Mouse (Mus musculus): ENCODE measurements around the gene Adam8. TPM values are rescaled to one million over a fixed set of nuclear protein-coding genes. Genes with fewer than 3 reads are reported as not detected.
A peak's percentile ranks its signal among the peaks of the same experiment; 100 is the strongest.

Adam8 gene
- polyA plus RNA-seq, 1 experiment from 2014 or later, result 2.3 TPM

DNA sequence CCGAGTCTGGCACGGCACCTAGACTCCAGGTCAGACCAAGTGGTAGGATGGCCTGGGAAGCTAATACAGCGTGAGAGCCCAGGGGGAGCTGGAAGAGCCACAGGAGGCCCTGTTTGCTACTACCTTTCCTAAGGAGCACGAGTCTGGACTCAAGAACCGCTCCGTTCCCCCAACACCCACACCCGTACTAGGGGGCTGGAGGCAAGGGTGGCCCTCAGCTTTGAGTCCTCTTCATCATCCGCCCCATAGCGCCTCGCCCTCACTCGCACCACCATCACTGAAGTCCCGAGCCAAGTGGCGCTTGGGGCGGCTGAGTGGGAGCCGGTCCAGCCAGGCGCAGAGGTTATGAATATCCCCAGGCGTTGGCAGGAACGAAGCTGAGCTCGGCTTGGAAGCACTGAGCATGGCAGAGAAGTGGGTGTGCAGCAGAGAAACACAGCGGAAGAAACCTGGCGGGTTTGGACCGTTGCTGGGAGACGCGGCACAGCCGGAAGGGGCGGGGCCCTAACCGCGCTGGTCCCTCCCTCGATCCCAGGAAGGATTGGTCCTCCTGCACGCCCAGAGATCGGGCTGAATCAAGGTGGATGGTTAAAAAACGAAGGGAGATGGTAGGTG is 14.0 kb downstream of the Adam8 start, which contains the start of gene 6430531B16Rik:
6430531B16Rik (minus strand) TSS at position 478 of the 615 bp plus-strand sequence.
- no peaks in the 10 kb centered on the region for H3K27me3 ChIP-seq
- H3K9me3 ChIP-seq, result no peaks in the 10 kb centered on the region
- WGBS, result 4% methylated on average over 32 of the region's 32 CpGs
- no peaks in the 10 kb centered on the region for H3K36me3 ChIP-seq
- peak within 1 kb of the TSS; percentile 83 for H3K4me2 ChIP-seq (replicated peaks)
- peak within 1 kb of the TSS; percentile 59 for H3K4me3 ChIP-seq
- H3K27ac ChIP-seq, result no peak within 1 kb of the TSS
- H3K4me1 ChIP-seq, result peaks cover 9% of the 10 kb centered on the region; the same call in 1 of the 2 replicates
- peak; percentile 89 for ATAC-seq (ENCODE audit: insufficient number of reproducible peaks, insufficient read depth, low FRiP score, low TSS enrichment)
- H3K9ac ChIP-seq, result peak within 1 kb of the TSS; percentile 66

DNA sequence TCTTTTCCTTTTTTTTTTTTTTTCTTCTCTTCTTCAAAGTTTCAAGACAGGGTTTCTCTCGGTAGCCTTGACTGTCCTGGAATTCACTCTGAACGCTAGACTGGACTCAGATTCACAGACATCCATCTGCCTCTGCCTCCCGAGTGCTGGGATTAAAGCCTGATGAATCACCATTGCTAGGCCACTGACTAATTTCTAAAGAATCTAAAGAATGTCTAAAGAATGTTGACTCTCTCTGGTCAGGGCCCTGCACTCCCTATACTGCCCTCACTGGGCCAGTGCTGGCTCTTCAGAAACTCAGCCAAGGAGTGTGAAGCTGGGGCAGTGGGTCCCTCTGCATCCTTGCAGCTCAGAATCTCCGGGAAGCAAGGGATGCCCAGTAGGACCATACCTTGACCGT is 16.9 kb downstream of the Adam8 start:
- H3K36me3 ChIP-seq, result no peaks in the 10 kb centered on the region
- H3K4me3 ChIP-seq, result no peak overlapping the region
- H3K27me3 ChIP-seq, result no peaks in the 10 kb centered on the region
- no peak overlapping the region for H3K4me2 ChIP-seq (replicated peaks)
- 51% methylated on average over 5 of the region's 5 CpGs for WGBS
- ATAC-seq (ENCODE audit: insufficient number of reproducible peaks, insufficient read depth, low FRiP score, low TSS enrichment), result no peak
- H3K27ac ChIP-seq, result no peak overlapping the region
- H3K9me3 ChIP-seq, result no peaks in the 10 kb centered on the region
- H3K4me1 ChIP-seq, result peaks cover 9% of the 10 kb centered on the region; the same call in 1 of the 2 replicates
- no peak overlapping the region for H3K9ac ChIP-seq

DNA sequence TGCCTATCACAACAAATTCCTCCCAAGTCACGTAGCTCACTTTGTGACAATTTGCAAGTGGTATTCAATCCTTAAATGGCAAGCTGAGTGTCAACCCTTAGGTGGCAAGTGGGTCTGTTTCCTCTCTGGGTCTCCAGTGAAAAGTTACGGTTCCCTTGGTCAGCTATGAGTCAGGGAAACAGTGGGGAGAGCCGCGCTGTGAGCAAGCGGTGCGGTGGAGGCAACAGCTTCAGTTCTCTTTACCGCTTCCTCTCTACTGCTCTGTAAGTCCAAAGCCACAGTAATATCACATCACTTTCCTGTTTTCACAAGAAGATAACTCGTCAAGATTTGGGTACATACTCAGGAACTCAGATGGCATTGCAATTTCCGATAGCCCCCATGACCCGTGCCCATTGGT is 18.1 kb downstream of the Adam8 start:
- ATAC-seq (ENCODE audit: insufficient number of reproducible peaks, insufficient read depth, low FRiP score, low TSS enrichment), result no peak
- Histone ChIP-seq H3K9me3 (no peaks in the 10 kb centered on the region), H3K4me2 (replicated peaks) (no peak overlapping the region), H3K4me3 (no peak overlapping the region), H3K27me3 (no peaks in the 10 kb centered on the region), H3K4me1 (peaks cover 8% of the 10 kb centered on the region; the same call in 1 of the 2 replicates), H3K9ac (no peak overlapping the region), H3K36me3 (no peaks in the 10 kb centered on the region), H3K27ac (no peak overlapping the region)
- WGBS, result 87% methylated on average over 10 of the region's 10 CpGs

DNA sequence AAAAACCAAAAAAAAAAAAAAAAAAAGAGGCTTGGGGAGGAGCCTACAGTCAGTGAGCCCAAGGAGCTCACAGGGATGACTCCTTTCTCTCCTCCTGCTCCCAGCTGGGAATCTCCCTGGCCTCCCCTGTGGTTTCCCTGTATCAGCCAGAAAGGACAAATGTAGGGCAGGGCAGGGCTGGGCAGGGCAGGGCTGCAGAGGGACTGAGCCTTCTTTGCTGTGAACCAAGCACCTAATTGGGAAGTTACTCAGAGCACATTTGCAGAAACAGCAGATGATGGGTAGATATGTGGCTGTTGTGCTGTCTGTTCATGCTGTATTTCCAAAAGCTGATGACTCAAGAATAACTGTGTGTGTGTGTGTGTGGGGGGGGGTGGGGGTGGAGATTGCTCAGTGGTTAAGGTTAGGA is 19.4 kb downstream of the Adam8 start:
- Histone ChIP-seq H3K4me3 (no peak overlapping the region), H3K9me3 (no peaks in the 10 kb centered on the region), H3K9ac (no peak overlapping the region), H3K27me3 (no peaks in the 10 kb centered on the region; the same call in 1 of the 2 replicates), H3K27ac (no peak overlapping the region), H3K4me2 (replicated peaks) (no peak overlapping the region), H3K4me1 (no peaks in the 10 kb centered on the region), H3K36me3 (no peaks in the 10 kb centered on the region)
- no peak for ATAC-seq (ENCODE audit: insufficient number of reproducible peaks, insufficient read depth, low FRiP score, low TSS enrichment)

DNA sequence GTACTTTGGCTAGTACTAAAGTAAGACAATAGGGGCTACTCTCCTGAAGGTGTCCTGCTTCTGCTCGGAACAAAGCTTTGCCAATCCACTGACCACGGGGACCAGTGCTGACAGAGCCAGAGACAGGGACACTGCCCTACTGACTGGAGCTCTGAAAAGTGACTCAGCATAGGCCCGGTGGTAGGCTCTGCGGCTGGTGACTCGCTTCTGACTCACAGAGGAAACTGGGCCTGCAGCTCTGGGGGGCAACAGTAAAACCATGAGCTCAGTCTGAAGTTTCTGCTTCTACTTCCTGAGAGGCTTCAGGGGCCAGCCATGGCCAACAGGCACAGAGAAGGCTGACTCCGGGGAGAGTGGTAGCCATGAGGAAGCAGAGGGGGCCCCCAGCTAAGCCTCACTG is 20.9 kb downstream of the Adam8 start:
- no peaks in the 10 kb centered on the region for H3K9me3 ChIP-seq
- no peaks in the 10 kb centered on the region; the same call in none of the 2 replicates for H3K27me3 ChIP-seq
- H3K36me3 ChIP-seq, result no peaks in the 10 kb centered on the region
- H3K4me1 ChIP-seq, result no peaks in the 10 kb centered on the region
- H3K4me3 ChIP-seq, result no peak overlapping the region
- 76% methylated on average over 6 of the region's 6 CpGs for WGBS
- H3K27ac ChIP-seq, result no peak overlapping the region
- H3K4me2 ChIP-seq (replicated peaks), result no peak overlapping the region
- no peak overlapping the region for H3K9ac ChIP-seq
- no peak for ATAC-seq (ENCODE audit: insufficient number of reproducible peaks, insufficient read depth, low FRiP score, low TSS enrichment)

DNA sequence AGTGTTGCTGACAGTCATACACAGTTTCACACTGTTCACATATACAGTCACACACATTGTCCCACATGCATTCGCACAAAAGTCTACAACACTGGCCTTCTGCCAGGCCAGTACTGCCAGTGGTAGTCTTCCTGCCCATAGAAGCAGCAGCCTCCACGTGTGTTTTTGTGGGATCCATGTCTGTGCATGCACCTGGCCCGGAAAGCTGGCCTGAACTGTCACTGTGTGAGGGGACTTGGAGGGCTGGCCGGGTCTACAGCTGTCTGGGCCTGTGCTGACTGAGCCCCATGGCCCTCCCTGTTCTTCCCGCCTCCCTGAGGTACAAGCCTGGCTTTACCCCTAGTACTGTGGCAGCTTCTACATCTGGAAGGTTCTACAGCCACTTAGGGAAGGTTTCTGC is 21.4 kb downstream of the Adam8 start:
- H3K9me3 ChIP-seq, result no peaks in the 10 kb centered on the region
- H3K36me3 ChIP-seq, result no peaks in the 10 kb centered on the region
- no peaks in the 10 kb centered on the region for H3K4me1 ChIP-seq
- 77% methylated on average over 5 of the region's 5 CpGs for WGBS
- H3K4me3 ChIP-seq, result no peak overlapping the region
- no peak overlapping the region for H3K9ac ChIP-seq
- no peaks in the 10 kb centered on the region; the same call in none of the 2 replicates for H3K27me3 ChIP-seq
- no peak overlapping the region for H3K27ac ChIP-seq
- ATAC-seq (ENCODE audit: insufficient number of reproducible peaks, insufficient read depth, low FRiP score, low TSS enrichment), result no peak
- H3K4me2 ChIP-seq (replicated peaks), result no peak overlapping the region

DNA sequence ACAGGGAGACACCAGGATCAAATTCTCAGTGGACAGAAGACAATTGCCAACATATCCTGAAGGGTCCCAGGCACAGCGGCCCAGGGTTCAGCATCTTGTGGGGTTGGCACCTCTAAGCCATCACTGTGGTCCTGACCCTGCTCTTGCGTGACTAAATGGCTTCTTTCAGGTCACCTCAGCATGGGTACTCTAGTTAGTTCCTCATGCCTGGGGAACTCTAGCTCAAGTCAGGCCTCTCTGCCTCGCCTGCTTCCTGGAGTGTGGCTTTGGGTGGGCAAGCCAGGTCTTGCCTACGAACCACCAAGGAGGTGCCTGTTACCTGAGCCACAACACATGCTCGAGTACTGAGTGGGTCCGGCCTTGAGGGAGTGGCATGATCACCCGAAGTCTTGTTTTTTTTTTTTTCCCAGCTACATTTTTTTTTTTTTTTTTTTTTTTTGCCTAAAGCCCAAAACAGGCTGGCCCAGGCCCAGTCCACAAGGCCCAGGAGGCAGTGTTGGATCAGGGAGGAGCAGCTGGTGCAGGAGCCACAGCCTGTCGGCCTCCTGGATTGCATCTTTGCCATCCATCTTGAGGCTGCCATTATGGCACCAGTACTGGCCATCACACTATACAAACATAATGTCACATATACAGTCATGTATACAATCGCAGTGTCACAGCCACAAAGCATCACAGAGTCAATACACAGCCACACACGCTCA is 22.0 kb downstream of the Adam8 start:
- WGBS, result 71% methylated on average over 10 of the region's 10 CpGs
- H3K4me1 ChIP-seq, result no peaks in the 10 kb centered on the region
- no peak overlapping the region for H3K4me2 ChIP-seq (replicated peaks)
- H3K4me3 ChIP-seq, result no peak overlapping the region
- ATAC-seq (ENCODE audit: insufficient number of reproducible peaks, insufficient read depth, low FRiP score, low TSS enrichment), result peak; percentile 49; the same call in 1 of the 2 replicates
- no peaks in the 10 kb centered on the region for H3K36me3 ChIP-seq
- no peaks in the 10 kb centered on the region; the same call in none of the 2 replicates for H3K27me3 ChIP-seq
- H3K9ac ChIP-seq, result no peak overlapping the region
- H3K9me3 ChIP-seq, result no peaks in the 10 kb centered on the region
- H3K27ac ChIP-seq, result no peak overlapping the region

DNA sequence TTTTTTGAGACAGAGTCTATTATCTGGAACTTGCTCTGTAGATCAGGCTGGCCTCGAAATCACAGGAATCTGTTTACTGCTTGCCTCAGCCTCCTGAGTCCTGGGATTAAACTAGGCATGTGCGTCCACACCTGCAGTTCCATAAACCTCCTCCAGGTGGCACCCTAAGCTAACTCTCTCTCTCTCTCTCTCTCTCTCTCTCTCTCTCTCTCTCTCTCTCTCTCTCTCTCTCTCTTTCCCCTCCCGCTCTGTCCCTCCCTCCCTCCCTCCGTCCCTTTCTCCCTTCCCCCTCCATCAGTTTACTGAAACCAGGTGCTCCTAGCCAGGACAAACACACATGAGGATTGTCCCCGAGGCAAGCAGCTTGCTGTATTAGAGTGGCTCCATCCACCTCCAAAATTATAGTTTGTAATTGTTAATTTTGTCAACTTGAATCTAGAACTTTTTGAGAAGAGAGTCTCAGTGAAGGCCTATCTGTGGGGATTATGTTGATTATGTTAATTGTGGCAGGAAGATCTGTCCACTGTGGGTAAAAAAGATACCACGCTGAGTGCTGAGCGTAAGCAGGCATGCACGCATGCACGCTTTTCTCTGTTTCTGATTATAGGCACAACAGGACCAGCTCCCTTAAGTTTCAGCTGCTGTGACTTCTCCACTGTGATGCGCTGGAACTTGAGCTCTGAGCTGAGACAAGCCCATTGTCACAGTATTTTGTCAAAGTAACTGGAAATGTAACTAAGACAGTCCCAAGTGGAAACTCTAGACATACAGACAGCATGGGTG is 22.8 kb downstream of the Adam8 start:
- Histone ChIP-seq H3K4me2 (replicated peaks) (no peak overlapping the region; the same call in 1 of the 2 replicates), H3K36me3 (no peaks in the 10 kb centered on the region), H3K4me3 (no peak overlapping the region), H3K27me3 (no peaks in the 10 kb centered on the region; the same call in none of the 2 replicates), H3K4me1 (no peaks in the 10 kb centered on the region), H3K27ac (no peak overlapping the region), H3K9ac (no peak overlapping the region), H3K9me3 (no peaks in the 10 kb centered on the region)
- 31% methylated on average over 9 of the region's 10 CpGs for WGBS
- ATAC-seq (ENCODE audit: insufficient number of reproducible peaks, insufficient read depth, low FRiP score, low TSS enrichment), result no peak

DNA sequence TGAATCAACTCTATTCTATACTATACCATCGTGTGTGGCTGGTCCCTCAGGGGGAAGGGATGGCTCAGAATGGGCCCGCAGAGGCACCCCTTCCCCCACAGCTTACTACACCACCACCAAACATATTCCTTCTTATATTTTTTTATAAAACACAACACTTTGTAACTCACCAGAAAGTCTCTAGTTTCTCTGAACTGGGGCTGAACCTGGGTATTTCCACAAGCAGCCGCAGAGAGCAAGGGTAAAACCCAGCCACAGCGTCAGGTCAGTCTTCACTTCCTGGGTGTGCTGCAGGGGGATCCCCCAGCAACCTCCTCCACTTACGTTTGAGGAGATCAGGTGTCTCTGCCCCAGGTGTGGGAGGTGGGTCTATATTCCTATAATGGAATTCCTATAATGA is 23.9 kb downstream of the Adam8 start:
- H3K27ac ChIP-seq, result no peak overlapping the region
- no peak overlapping the region for H3K4me3 ChIP-seq
- H3K4me1 ChIP-seq, result no peaks in the 10 kb centered on the region
- H3K4me2 ChIP-seq (replicated peaks), result no peak overlapping the region
- WGBS, result 43% methylated on average over 5 of the region's 5 CpGs
- H3K9ac ChIP-seq, result no peak overlapping the region
- no peaks in the 10 kb centered on the region for H3K36me3 ChIP-seq
- ATAC-seq (ENCODE audit: insufficient number of reproducible peaks, insufficient read depth, low FRiP score, low TSS enrichment), result no peak
- H3K27me3 ChIP-seq, result no peaks in the 10 kb centered on the region; the same call in none of the 2 replicates
- no peaks in the 10 kb centered on the region for H3K9me3 ChIP-seq

DNA sequence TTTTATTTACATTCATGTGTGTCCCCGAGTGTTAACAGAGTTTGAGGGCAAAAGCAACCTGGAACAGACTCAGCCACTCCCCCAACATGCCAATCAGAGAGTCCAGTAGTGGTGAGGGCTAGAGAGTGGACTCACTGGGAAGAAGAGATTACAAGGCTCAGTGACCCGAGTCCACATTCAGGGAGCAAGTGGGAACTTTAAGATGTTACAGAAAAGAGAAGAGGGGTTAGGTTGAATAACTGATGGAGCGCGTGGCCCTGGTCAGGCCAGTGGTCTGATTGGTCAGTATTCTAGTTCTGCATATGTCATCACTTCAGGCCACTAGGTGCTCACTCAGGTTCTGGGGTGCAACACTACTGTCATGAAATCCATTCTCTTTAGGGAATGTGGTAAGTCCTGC is 25.2 kb downstream of the Adam8 start:
- Histone ChIP-seq H3K4me3 (no peak overlapping the region), H3K27me3 (no peaks in the 10 kb centered on the region; the same call in none of the 2 replicates), H3K27ac (no peak overlapping the region), H3K4me2 (replicated peaks) (no peak overlapping the region), H3K36me3 (no peaks in the 10 kb centered on the region), H3K9ac (no peak overlapping the region), H3K9me3 (no peaks in the 10 kb centered on the region), H3K4me1 (no peaks in the 10 kb centered on the region)
- 10% methylated on average over 4 of the region's 4 CpGs for WGBS
- no peak for ATAC-seq (ENCODE audit: insufficient number of reproducible peaks, insufficient read depth, low FRiP score, low TSS enrichment)

DNA sequence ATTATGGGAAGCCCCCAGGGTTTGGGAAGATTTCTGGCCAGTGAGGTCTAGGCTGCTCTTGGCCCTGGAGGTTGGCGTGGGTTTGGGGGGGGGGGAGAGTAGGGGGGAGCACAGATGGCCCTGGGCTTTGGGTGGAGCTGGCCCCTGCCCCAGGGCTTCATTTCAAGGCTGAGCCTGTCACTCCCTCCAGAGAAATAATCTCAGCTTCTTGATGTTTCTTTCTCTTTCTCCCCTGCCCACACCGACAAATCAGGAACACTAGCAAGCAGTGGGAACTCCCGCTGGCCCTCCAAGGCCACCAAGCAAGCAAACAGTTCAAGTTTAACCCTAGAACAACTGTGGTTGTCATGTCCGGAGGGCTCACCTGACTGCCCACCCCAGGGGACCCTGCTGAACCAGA is 28.5 kb downstream of the Adam8 start:
- WGBS, result 59% methylated on average over 4 of the region's 4 CpGs
- no peaks in the 10 kb centered on the region for H3K9me3 ChIP-seq
- no peak for ATAC-seq (ENCODE audit: insufficient number of reproducible peaks, insufficient read depth, low FRiP score, low TSS enrichment)
- no peak overlapping the region for H3K27ac ChIP-seq
- H3K4me1 ChIP-seq, result no peaks in the 10 kb centered on the region
- H3K27me3 ChIP-seq, result no peaks in the 10 kb centered on the region; the same call in none of the 2 replicates
- no peak overlapping the region for H3K4me3 ChIP-seq
- no peak overlapping the region for H3K9ac ChIP-seq
- H3K4me2 ChIP-seq (replicated peaks), result no peak overlapping the region
- no peaks in the 10 kb centered on the region for H3K36me3 ChIP-seq
